Mouse (Mus musculus) cerebellum, adult 2 months (tissue): ENCODE data around the gene Gatad1. TPM values are rescaled to one million over a fixed set of nuclear protein-coding genes. Genes with fewer than 3 reads are reported as not detected.

ENCODE experiments used
- DNase-seq, 2 experiments: peaks; one replicate each; pipeline ENCODE4 v3.0.0; 2021
- H3K27ac ChIP-seq: fragments of 200-500 bp; 2 replicates; pipeline ENCODE4 v1.5.1; 2012; ENCODE audit warnings: low read length, control low read depth, inconsistent platforms; ENCODE audit not compliant: insufficient read depth
- H3K27me3 ChIP-seq: fragments of 200-500 bp; 2 replicates; pipeline ENCODE4 v1.6.1; 2012; ENCODE audit warnings: inconsistent platforms, mild to moderate bottlenecking, low read length, moderate library complexity; ENCODE audit not compliant: control insufficient read depth, insufficient read depth
- H3K4me1 ChIP-seq: fragments of 200-500 bp; 2 replicates; pipeline ENCODE4 v1.6.1; 2011; ENCODE audit warnings: low read length; ENCODE audit not compliant: control insufficient read depth, insufficient read depth
- H3K4me3 ChIP-seq: fragments of 200-500 bp; replicated peaks from 2 replicates; pipeline ENCODE3; 2011; ENCODE audit warnings: mild to moderate bottlenecking, low read depth, low read length, control low read depth; ENCODE audit not compliant: insufficient read depth
- CTCF ChIP-seq: fragments of 200-500 bp; IDR thresholded peaks from 2 replicates; pipeline ENCODE4 v1.5.1; 2011; ENCODE audit warnings: low read depth, mild to moderate bottlenecking, control low read depth, low read length, moderate library complexity, borderline replicate concordance; ENCODE audit not compliant: insufficient read depth
- POLR2A ChIP-seq: fragments of 200-500 bp; IDR thresholded peaks from 2 replicates; pipeline ENCODE4 v1.6.1; 2011; ENCODE audit warnings: low read length, control low read depth, borderline replicate concordance; ENCODE audit not compliant: insufficient read depth
- WGBS: fragments of 180-500 bp; shearing (Covaris S2); methylation state at CpG from one replicate; pipeline ENCODE4 v1.1.7; 2018; 5-methylcytosine and 5-hydroxymethylcytosine counted together
- polyA plus RNA-seq: library from polyadenylated mRNA; depleted of rRNA; stranded (reverse); fragments of >200 nt; gene quantifications from 2 replicates; pipeline ENCODE4 v1.2.3, GENCODE M21; 2012; rRNA removed

Gene Gatad1
- 93.0 and 102 TPM in 2 replicates for polyA plus RNA-seq

DNA sequence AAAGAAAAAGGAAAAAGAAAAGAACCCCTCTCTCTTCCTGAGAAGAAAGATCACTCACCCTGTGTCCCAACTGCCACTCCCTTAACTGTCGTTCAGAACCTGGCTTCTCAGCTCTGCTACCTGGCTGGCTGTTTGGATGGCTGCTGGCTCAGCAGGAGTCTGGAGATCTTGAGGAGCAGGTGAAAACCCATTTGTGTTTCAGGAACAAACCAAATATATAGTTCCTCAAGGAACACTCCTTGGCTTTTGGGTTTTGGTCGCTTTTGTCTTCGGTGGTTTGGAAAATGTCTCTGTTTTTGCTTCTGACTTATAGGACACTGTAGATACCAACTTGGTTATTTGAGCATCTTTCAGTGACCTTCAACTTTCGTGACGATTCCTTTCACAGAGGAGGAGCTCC, at the start of gene Gatad1:
TSS of gene Gatad1 (minus strand) at position 101 of the 400 bp plus-strand sequence.
- Histone ChIP-seq H3K4me1 (no peaks in the 10 kb centered on the region), H3K27me3 (no peaks in the 10 kb centered on the region), H3K27ac (no peak within 1 kb of the TSS), H3K4me3 (no peak within 1 kb of the TSS)
- no peak for DNase-seq
- 77% methylated on average over 5 of the region's 5 CpGs for WGBS
- TF ChIP-seq CTCF = no peak
- no peak for TF ChIP-seq POLR2A

DNA sequence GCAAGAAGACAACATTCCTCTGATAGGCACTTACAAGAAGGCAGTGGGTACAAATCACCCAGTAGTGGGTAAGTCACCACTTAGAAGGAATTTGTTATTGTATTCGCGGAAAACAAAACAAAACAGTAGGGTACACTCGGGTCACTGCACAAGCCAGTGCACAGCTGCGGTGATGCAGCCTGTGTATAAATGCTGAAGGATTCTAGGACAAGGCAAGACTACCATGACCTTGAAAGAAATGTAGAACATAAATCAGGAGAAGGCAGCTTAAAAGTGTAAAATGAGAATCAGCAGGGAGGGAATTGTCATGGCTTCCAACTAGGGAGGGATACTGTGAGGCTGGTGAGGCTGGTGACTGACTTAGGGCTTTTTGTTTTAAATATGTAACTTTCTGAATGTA, 45.2 kb upstream of the Gatad1 start:
- Histone ChIP-seq H3K4me1 (no peaks in the 10 kb centered on the region), H3K27ac (no peak overlapping the region), H3K27me3 (no peaks in the 10 kb centered on the region), H3K4me3 (no peak overlapping the region)
- TF ChIP-seq POLR2A = no peak
- no peak for TF ChIP-seq CTCF
- WGBS = 69% methylated on average over 4 of the region's 4 CpGs
- no peak for DNase-seq

DNA sequence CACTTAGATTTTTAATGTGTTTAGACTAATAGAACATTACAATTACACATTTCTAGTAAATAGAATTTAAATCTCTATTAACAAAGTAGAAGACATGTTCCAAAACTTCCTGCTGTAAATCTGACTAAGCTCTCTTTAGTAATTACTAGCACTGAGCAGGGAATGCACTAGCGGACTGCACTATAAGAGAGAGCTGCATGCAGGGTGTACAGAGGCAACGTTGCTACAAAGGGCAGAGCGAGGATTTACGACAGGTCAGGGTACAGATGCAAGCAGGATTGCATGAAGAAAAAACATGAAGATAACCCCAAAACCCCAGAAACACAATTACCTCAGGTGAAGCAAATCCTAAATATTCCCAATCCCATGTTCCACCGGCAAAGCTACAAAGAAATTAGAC, 43.0 kb upstream of the Gatad1 start:
- 95% methylated on average over 5 of the region's 5 CpGs for WGBS
- H3K4me1 ChIP-seq = no peaks in the 10 kb centered on the region

DNA sequence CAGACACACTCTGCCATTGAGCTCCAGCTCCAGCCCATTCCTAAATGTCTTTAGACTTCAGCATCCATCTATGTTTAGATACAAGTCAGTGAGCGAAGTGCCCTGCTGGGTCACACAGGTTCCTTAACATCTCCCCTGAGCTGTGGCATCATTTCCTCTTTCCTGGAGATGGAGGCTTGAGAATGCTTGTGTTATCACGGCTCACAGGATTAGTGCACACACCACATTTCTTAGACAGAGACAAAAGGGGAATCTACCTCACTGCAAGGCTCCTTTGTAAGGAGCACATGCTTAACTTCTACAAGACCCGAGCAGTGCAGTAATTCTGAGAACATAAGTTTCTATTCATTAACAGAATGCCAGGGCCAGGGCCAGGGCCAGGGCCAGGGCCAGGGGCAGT, 39.0 kb upstream of the Gatad1 start:
- DNase-seq = no peak
- TF ChIP-seq POLR2A = no peak
- no peak for TF ChIP-seq CTCF
- no peaks in the 10 kb centered on the region for H3K4me1 ChIP-seq
- WGBS = 88% methylated on average over 3 of the region's 3 CpGs
- H3K4me3 ChIP-seq = no peak overlapping the region
- no peaks in the 10 kb centered on the region for H3K27me3 ChIP-seq
- no peak overlapping the region for H3K27ac ChIP-seq

More for the DNA sequence above, 43.0 kb upstream of the Gatad1 start:
- Histone ChIP-seq H3K27me3 (no peaks in the 10 kb centered on the region), H3K27ac (no peak overlapping the region), H3K4me3 (no peak overlapping the region)
- DNase-seq = no peak
- TF ChIP-seq CTCF (no peak), POLR2A (no peak)

DNA sequence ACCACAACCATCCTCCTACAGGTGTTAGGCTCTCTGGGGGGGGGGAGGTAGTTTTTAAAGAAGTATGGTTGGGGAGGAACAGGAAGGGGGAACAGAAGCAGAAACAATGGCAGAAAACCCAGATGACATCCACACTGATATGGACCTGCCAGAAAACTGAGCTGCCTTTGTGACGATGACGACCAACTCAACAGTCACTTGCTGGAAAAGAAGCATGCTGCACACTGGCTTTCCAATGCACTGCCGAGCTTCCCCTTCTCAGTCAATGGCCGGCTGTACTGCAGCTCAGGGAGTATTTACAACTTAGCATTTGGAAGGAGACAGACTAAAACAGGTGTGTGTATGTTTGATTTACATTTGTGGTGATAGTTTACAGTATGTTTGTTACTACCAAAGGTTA, 38.2 kb upstream of the Gatad1 start:
- Histone ChIP-seq H3K27me3 (no peaks in the 10 kb centered on the region), H3K4me1 (no peaks in the 10 kb centered on the region), H3K27ac (no peak overlapping the region), H3K4me3 (no peak overlapping the region)
- TF ChIP-seq CTCF (no peak), POLR2A (no peak)
- WGBS = 86% methylated on average over 4 of the region's 4 CpGs
- DNase-seq = no peak

DNA sequence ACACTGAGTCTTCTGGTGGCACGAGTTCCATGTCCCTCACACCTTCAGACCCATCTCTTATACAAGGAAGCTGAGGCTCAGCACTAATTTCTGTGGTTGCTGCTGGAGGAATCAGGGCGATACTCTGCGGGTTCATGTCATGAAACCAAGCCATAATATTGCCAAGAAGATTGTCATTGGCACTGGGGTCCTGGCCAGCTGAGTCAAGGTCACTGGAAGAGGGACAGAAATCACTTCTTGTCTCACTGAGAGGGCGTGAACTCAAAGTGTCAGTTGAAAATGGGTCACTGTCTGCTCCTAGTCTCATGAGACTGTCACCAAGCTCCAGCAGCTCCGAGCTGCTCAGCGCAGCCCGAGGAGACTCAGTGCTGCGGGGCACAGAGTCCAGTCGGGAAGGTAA, 36.0 kb upstream of the Gatad1 start:
- Histone ChIP-seq H3K27me3 (no peaks in the 10 kb centered on the region), H3K4me3 (no peak overlapping the region)

DNA sequence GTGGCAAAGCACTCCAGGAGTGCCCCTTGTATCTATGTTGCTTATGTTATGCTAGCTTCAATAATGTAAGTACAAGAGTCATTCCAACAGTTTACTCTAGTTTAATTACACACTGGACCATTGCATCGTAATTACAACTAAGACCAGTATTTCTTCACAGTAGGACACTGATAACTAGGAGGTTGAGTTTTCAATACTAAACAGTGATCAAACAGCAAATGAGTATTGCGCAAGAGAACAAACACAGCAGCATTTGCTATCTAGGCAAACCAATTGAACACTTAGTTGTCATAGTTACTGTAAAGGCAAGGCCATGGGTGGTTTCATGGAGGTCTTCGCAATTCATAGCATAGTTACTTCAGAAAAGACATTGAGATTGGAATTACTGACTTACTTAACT, 34.3 kb upstream of the Gatad1 start:
- no peaks in the 10 kb centered on the region for H3K27me3 ChIP-seq
- no peaks in the 10 kb centered on the region for H3K4me1 ChIP-seq
- H3K4me3 ChIP-seq = no peak overlapping the region
- WGBS = 97% methylated on average over 3 of the region's 3 CpGs
- H3K27ac ChIP-seq = no peak overlapping the region
- no peak for DNase-seq
- TF ChIP-seq POLR2A = no peak
- no peak for TF ChIP-seq CTCF

More for the DNA sequence above, 36.0 kb upstream of the Gatad1 start:
- Histone ChIP-seq H3K27ac (no peak overlapping the region), H3K4me1 (no peaks in the 10 kb centered on the region)
- 94% methylated on average over 9 of the region's 9 CpGs for WGBS
- no peak for DNase-seq
- TF ChIP-seq POLR2A (no peak), CTCF (no peak)

DNA sequence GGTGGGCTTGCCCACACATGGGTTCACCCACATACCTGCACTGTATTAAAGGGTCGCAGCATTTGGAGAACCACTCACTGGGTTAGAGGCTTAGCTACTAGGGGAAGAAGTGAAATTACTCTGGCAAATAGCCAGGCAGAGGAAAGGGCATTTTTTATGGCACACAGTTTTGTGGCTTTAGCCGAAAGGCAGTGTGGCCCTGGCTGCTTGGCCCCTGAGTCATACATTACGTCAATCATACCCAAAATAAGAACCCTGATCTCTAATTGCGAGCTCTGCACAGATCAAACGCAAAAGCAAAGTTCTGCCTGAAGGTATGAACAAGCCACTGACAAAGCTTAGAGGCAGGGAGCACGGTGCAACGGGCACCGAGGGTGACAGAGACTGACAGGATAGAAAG, 31.3 kb upstream of the Gatad1 start:
- 90% methylated on average over 8 of the region's 8 CpGs for WGBS
- no peak overlapping the region for H3K27ac ChIP-seq
- no peaks in the 10 kb centered on the region for H3K27me3 ChIP-seq
- DNase-seq = no peak
- TF ChIP-seq POLR2A = no peak
- no peak for TF ChIP-seq CTCF
- no peak overlapping the region for H3K4me3 ChIP-seq
- H3K4me1 ChIP-seq = no peaks in the 10 kb centered on the region

DNA sequence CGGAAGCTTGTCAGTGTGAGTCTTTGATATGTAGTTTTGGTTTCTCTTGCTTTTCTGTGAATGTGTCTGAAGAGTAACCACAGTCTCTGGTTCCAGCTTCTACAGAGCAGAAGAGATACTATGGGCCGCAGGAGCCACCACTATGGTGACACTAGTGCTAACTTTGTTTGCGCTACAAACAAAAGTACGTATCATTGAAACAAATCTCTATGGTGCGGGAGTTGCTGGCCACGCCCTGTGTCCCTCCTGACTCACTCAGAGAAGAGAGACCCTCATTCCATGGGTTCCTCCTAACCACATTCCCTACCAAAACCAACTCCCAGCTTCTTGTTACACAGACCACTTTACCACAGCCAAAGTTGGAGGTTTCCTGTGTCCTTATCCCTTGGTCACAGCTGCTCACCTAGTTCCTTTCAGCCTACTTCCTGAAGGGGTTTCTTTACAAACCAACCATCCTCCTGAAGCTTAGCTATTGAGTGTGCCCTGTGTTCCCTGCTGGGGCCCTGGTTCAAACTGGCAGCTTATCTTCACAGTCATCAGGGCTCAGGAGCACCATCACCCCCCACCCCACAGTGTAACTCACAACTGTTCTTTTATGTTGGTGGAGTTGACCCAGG, 13.1 kb upstream of the Gatad1 start:
- 94% methylated on average over 6 of the region's 6 CpGs for WGBS
- Histone ChIP-seq H3K4me1 (no peaks in the 10 kb centered on the region), H3K27me3 (no peaks in the 10 kb centered on the region), H3K4me3 (no peak overlapping the region), H3K27ac (no peak overlapping the region)
- no peak for TF ChIP-seq CTCF
- DNase-seq = no peak
